Mouse (Mus musculus) T-helper 2 cell (primary cell): ENCODE data around the gene Nr1h3.

ENCODE experiments used
- in situ Hi-C: fragments of 300-600 bp; cut with MboI, MseI; formaldehyde crosslinking; loops from one replicate; pipeline ENCODE4 v1.15.1; 2025; ENCODE audit warnings: high pct_unique_total_duplicates

The Nr1h3 gene

DNA sequence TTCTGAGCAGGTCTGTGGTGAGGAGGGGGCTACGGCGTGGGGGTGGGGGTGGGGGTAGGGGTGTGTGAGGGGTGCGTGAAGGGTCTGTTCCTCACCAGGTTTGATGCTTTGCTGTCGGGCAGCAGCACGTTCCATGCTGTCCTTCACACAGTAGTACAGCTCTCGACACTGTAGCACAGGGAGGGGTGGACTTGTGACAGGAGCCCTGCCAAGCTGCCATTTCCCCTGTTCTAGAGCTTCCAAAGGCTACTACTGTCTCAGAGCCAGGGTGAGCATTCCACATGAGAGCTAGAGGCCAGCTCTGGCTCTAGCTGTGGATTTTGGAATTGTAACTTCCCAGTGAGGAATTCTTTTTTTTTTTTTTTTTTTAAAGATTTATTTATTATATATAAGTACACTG is 59.7 kb downstream of the Nr1h3 start:
- in situ Hi-C loops = no loop called here

GRCm38 (mm10) chr2:91139764-91140163 is 62.9 kb downstream of the Nr1h3 start:
- in situ Hi-C loops = no loop called here

- in situ Hi-C loops = no loop called here
Observed at GRCm38 (mm10) chr2:91139311-91139710, 63.3 kb downstream of the Nr1h3 start.

GRCm38 (mm10) chr2:91137481-91137880 is 65.2 kb downstream of the Nr1h3 start:
- in situ Hi-C loops = no loop called here

DNA sequence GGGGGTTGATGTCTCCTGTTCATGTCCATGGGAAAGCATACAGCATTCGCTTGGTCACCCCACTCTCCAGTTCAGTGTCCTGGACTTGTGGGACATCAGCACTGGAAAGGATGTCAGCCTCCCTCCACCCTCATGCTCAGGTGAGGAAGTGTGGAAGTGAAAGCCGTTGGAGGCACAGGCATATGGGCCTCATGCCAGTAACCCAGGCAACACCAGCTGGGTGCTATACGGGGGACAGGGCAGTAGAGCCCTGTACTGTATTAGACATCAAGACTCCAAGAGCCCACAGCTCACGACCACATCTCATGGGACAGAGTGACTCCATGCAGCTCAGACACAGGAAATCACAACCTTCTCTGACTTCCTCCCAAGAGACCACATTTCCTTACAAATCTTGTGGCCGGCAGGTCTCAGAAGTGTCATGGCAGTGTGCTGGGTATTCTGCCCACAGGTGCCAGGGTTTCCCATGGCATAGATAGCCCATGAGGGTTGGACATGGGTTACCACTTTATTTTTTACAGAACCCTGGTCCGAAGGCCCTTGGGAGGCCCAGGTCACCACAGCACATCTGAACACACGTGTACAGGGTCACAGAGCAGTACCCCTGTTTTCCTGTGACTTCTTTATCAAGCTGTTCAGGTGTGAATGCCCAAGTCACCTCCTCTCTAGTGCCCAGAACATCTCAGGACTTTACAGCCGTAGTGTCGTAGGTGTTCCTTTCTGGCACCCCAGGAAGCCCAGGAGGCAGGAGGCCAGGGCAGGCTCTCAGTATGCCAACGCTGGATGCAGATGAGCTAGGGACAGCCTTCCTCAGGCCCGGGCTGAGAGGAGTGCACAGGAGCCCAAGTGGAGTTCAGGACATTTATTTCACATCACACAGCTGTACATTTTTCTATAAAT is 65.9 kb downstream of the Nr1h3 start:
- in situ Hi-C loops = no loop called here
